8 mouse cellular contexts compared by ENCODE assay signal in the genomic region with DNA sequence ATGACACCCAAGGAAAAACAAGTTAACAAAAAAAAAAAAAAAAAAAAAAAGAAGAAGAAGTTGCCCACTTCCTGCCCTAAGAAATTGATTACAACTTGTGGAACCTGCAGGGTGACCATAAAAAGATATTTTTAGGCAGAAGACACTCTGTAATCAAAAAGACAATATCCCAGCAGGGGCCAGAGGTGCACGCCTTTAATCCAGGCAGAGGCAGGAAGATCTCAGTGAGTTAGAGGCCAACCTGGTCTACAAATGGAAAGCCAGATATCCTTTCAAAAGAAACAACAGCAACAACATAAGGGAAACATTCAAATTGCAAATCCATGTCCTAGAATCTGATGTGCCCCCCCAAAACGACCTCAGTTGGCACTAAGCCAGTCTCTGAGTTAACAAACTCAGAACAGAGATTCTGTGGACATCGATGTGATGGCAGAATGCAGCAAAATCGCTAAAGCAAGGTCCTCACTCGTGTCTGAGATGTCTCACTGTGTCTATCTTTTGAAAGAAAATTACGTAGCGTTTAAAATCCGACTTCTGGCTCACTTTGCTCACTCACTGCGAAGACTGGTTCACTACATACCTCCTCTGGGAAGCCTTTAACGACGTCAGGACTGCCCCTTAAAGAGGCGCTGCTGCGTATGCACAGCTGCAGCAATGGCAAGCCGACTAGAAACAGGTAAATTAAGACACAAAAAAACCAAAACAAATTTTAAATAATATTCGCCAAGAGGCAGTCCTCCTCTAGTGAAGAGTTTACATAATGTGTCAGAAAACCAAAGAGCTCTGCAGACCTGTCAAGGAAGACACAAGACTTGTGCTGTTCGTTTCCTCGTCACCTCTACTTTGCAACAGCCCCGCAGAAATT. TPM values are rescaled to one million over a fixed set of nuclear protein-coding genes. Genes with fewer than 3 reads are reported as not detected.
DNase-seq lines count a peak whose midpoint lies in the region; ATAC-seq and TF ChIP-seq lines count a peak whose summit lies in the region.

No protein-coding gene starts in this region.

- H3K36me3 ChIP-seq in ES-Bruce4 (ENCODE audit: control insufficient read depth, insufficient read depth, low read length, poor library complexity, severe bottlenecking), result no peaks in the 10 kb centered on the region; the same call in 1 of the 2 replicates
- H3K36me3 ChIP-seq in embryonic facial prominence, embryonic 12.5 days, result no peaks in the 10 kb centered on the region
- no peaks in the 10 kb centered on the region for H3K36me3 ChIP-seq in intestine, embryonic 15.5 days
- no peaks in the 10 kb centered on the region for H3K36me3 ChIP-seq in lung, embryonic 16.5 days (ENCODE audit: control insufficient read depth, insufficient read depth, low read length)

- peak; percentile 77 for DNase-seq in heart, adult 11 months
- no peak for DNase-seq in heart, adult 9 months (ENCODE audit: low spot score in 2 of 2)
- DNase-seq in spleen, postnatal 36 days (ENCODE audit: low spot score in 2 of 2), result peak; percentile 3 to 13
- DNase-seq in layer of hippocampus, postnatal 25 days (ENCODE audit: extremely low spot score in 1 of 2, low spot score in 1 of 2), result no peak

- no peak for TF ChIP-seq CTCF in ES-Bruce4 (IDR thresholded peaks at IDR 0.05; ENCODE audit: low read depth, low read length)

- no peaks in the 10 kb centered on the region for H3K9me3 ChIP-seq in ES-Bruce4 (replicated peaks; ENCODE audit: control insufficient read depth, insufficient read depth, low read length, poor library complexity, severe bottlenecking)
- H3K9me3 ChIP-seq in embryonic facial prominence, embryonic 12.5 days, result no peaks in the 10 kb centered on the region
- H3K9me3 ChIP-seq in intestine, embryonic 15.5 days, result no peaks in the 10 kb centered on the region
- no peaks in the 10 kb centered on the region for H3K9me3 ChIP-seq in lung, embryonic 16.5 days (ENCODE audit: control insufficient read depth, low read length)

- no peaks in the 10 kb centered on the region for H3K27me3 ChIP-seq in ES-Bruce4 (ENCODE audit: control insufficient read depth, insufficient read depth, low read length, poor library complexity, severe bottlenecking)
- H3K27me3 ChIP-seq in embryonic facial prominence, embryonic 12.5 days, result no peaks in the 10 kb centered on the region
- H3K27me3 ChIP-seq in intestine, embryonic 15.5 days (replicated peaks), result no peaks in the 10 kb centered on the region
- H3K27me3 ChIP-seq in lung, embryonic 16.5 days (ENCODE audit: control insufficient read depth, insufficient read depth, low read depth, low read length), result no peaks in the 10 kb centered on the region

- TF ChIP-seq POLR2A in ES-Bruce4 (IDR thresholded peaks at IDR 0.05; ENCODE audit: insufficient read depth, low read length), result no peak

- TF ChIP-seq EP300 in ES-Bruce4 (IDR thresholded peaks at IDR 0.05; ENCODE audit: insufficient read depth, low read depth, low read length), result no peak

- peak overlapping the region; percentile 73 for H3K9ac ChIP-seq in ES-Bruce4 (ENCODE audit: low read depth, poor library complexity, severe bottlenecking)
- peak overlapping the region; percentile 88 for H3K9ac ChIP-seq in embryonic facial prominence, embryonic 12.5 days
- H3K9ac ChIP-seq in intestine, embryonic 15.5 days, result peak overlapping the region; percentile 90
- H3K9ac ChIP-seq in lung, embryonic 16.5 days (ENCODE audit: low read length), result peak overlapping the region; percentile 76

- peak overlapping the region; percentile 79 for H3K4me2 ChIP-seq in embryonic facial prominence, embryonic 12.5 days (replicated peaks)
- peak overlapping the region; percentile 68 for H3K4me2 ChIP-seq in intestine, embryonic 15.5 days (replicated peaks)
- H3K4me2 ChIP-seq in lung, embryonic 16.5 days (ENCODE audit: low read depth, low read length), result peak overlapping the region; percentile 68

- H3K27ac ChIP-seq in ES-Bruce4 (ENCODE audit: insufficient read depth, low read length), result peak overlapping the region; percentile 67
- H3K27ac ChIP-seq in embryonic facial prominence, embryonic 12.5 days, result peak overlapping the region; percentile 95
- H3K27ac ChIP-seq in intestine, embryonic 15.5 days, result peak overlapping the region; percentile 94
- peak overlapping the region; percentile 82 for H3K27ac ChIP-seq in lung, embryonic 16.5 days (ENCODE audit: low read length)

- H3K4me1 ChIP-seq in ES-Bruce4 (ENCODE audit: control insufficient read depth, insufficient read depth, low read length), result no peaks in the 10 kb centered on the region
- H3K4me1 ChIP-seq in embryonic facial prominence, embryonic 12.5 days, result peaks cover 6% of the 10 kb centered on the region
- H3K4me1 ChIP-seq in intestine, embryonic 15.5 days (replicated peaks), result peaks cover 9% of the 10 kb centered on the region; the same call in 1 of the 2 replicates
- H3K4me1 ChIP-seq in lung, embryonic 16.5 days (replicated peaks; ENCODE audit: control insufficient read depth, insufficient read depth, low read length), result peaks cover 7% of the 10 kb centered on the region

- H3K4me3 ChIP-seq in ES-Bruce4 (ENCODE audit: low read depth, low read length), result peak overlapping the region; percentile 95
- peak overlapping the region; percentile 92 for H3K4me3 ChIP-seq in embryonic facial prominence, embryonic 12.5 days
- H3K4me3 ChIP-seq in intestine, embryonic 15.5 days (replicated peaks), result peak overlapping the region; percentile 91
- peak overlapping the region; percentile 79 for H3K4me3 ChIP-seq in lung, embryonic 16.5 days (ENCODE audit: low read length)

- WGBS in embryonic facial prominence, embryonic 12.5 days, result 9% methylated on average over 18 of the region's 18 CpGs
- 5% methylated on average over 18 of the region's 18 CpGs for WGBS in intestine, embryonic 15.5 days
- 5% methylated on average over 18 of the region's 18 CpGs for WGBS in lung, embryonic 16.5 days

- no peak for ATAC-seq in embryonic facial prominence, embryonic 12.5 days (ENCODE audit: insufficient number of reproducible peaks, insufficient read depth, low FRiP score, low TSS enrichment)
- no peak for ATAC-seq in intestine, embryonic 15.5 days
- no peak for ATAC-seq in lung, embryonic 16.5 days (ENCODE audit: low read depth)

RNA-seq across cellular contexts. Expression of a gene that starts 1.0 kb away (rescaled TPM):
- polyA plus RNA-seq in ES-Bruce4 (2011; ENCODE audit: insufficient read depth, insufficient read length, low read depth, missing spikeins), result 175 and 178 TPM in 2 replicates
- 56.5 and 56.7 TPM in 2 replicates for polyA plus RNA-seq in embryonic facial prominence, embryonic 12.5 days (2016; fragmentation: Nextera tagmentation; extraction: Ambion mirVana)
- 23.9 and 27.1 TPM in 2 replicates for polyA plus RNA-seq in intestine, embryonic 15.5 days (2015; fragmentation: Nextera tagmentation; extraction: Ambion mirVana)
- 32.6 and 33.8 TPM in 2 replicates for polyA plus RNA-seq in lung, embryonic 16.5 days (2015; fragmentation: Nextera tagmentation; extraction: Ambion mirVana)
- total RNA-seq in layer of hippocampus, postnatal 25 days (2021), result 100 to 1,000 TPM; 104 to 123 TPM

RNA-seq across cellular contexts. Expression of a gene that starts 22.4 kb away (rescaled TPM):
- 66.5 and 67.4 TPM in 2 replicates for polyA plus RNA-seq in ES-Bruce4 (2011; ENCODE audit: insufficient read depth, insufficient read length, low read depth, missing spikeins)
- 47.4 and 50.2 TPM in 2 replicates for polyA plus RNA-seq in embryonic facial prominence, embryonic 12.5 days (2016; fragmentation: Nextera tagmentation; extraction: Ambion mirVana)
- 36.0 and 36.1 TPM in 2 replicates for polyA plus RNA-seq in intestine, embryonic 15.5 days (2015; fragmentation: Nextera tagmentation; extraction: Ambion mirVana)
- 37.7 and 43.4 TPM in 2 replicates for polyA plus RNA-seq in lung, embryonic 16.5 days (2015; fragmentation: Nextera tagmentation; extraction: Ambion mirVana)
- total RNA-seq in layer of hippocampus, postnatal 25 days (2021), result 10 to 100 TPM; 57.1 to 57.5 TPM

RNA-seq across cellular contexts. Expression of a gene that starts 22.8 kb away (rescaled TPM):
- polyA plus RNA-seq in ES-Bruce4 (2011; ENCODE audit: insufficient read depth, insufficient read length, low read depth, missing spikeins), result 16.5 and 23.2 TPM in 2 replicates
- polyA plus RNA-seq in embryonic facial prominence, embryonic 12.5 days (2016; fragmentation: Nextera tagmentation; extraction: Ambion mirVana), result 26.4 and 27.4 TPM in 2 replicates
- polyA plus RNA-seq in intestine, embryonic 15.5 days (2015; fragmentation: Nextera tagmentation; extraction: Ambion mirVana), result 13.7 and 16.0 TPM in 2 replicates
- 17.9 and 18.6 TPM in 2 replicates for polyA plus RNA-seq in lung, embryonic 16.5 days (2015; fragmentation: Nextera tagmentation; extraction: Ambion mirVana)
- total RNA-seq in layer of hippocampus, postnatal 25 days (2021), result 10 to 100 TPM; 36.0 to 38.2 TPM

RNA-seq across cellular contexts. Expression of a gene that starts 48.4 kb away (rescaled TPM):
- 65.8 and 67.6 TPM in 2 replicates for polyA plus RNA-seq in ES-Bruce4 (2011; ENCODE audit: insufficient read depth, insufficient read length, low read depth, missing spikeins)
- polyA plus RNA-seq in embryonic facial prominence, embryonic 12.5 days (2016; fragmentation: Nextera tagmentation; extraction: Ambion mirVana), result 51.9 and 59.9 TPM in 2 replicates
- polyA plus RNA-seq in intestine, embryonic 15.5 days (2015; fragmentation: Nextera tagmentation; extraction: Ambion mirVana), result 37.6 and 41.1 TPM in 2 replicates
- polyA plus RNA-seq in lung, embryonic 16.5 days (2015; fragmentation: Nextera tagmentation; extraction: Ambion mirVana), result 42.3 and 46.1 TPM in 2 replicates
- total RNA-seq in layer of hippocampus, postnatal 25 days (2021), result 10 to 100 TPM; 39.1 to 48.8 TPM

RNA-seq across cellular contexts. Expression of a gene that starts 59.3 kb away (rescaled TPM):
- polyA plus RNA-seq in ES-Bruce4 (2011; ENCODE audit: insufficient read depth, insufficient read length, low read depth, missing spikeins), result 217 and 224 TPM in 2 replicates
- 74.9 and 77.4 TPM in 2 replicates for polyA plus RNA-seq in embryonic facial prominence, embryonic 12.5 days (2016; fragmentation: Nextera tagmentation; extraction: Ambion mirVana)
- polyA plus RNA-seq in intestine, embryonic 15.5 days (2015; fragmentation: Nextera tagmentation; extraction: Ambion mirVana), result 53.1 and 61.1 TPM in 2 replicates
- 51.8 and 55.8 TPM in 2 replicates for polyA plus RNA-seq in lung, embryonic 16.5 days (2015; fragmentation: Nextera tagmentation; extraction: Ambion mirVana)
- 10 to 100 TPM; 50.2 to 50.9 TPM for total RNA-seq in layer of hippocampus, postnatal 25 days (2021)

Comparison
In these comparisons a context has a peak if more than half of its experiments do, and no peak if none do; other contexts are left out.
1. DNase-seq: peak in heart, adult 11 months (single experiment) and spleen, postnatal 36 days (2 of 2); none in heart, adult 9 months (0 of 2) and layer of hippocampus, postnatal 25 days (0 of 2).
2. Peak in every context shown above with its lines, with median percentiles within 50 percentile points of each other: H3K27ac ChIP-seq, H3K4me3 ChIP-seq, H3K9ac ChIP-seq and H3K4me2 ChIP-seq.